Mouse (Mus musculus): ENCODE results near the gene Hexim1.

The Hexim1 gene

DNA sequence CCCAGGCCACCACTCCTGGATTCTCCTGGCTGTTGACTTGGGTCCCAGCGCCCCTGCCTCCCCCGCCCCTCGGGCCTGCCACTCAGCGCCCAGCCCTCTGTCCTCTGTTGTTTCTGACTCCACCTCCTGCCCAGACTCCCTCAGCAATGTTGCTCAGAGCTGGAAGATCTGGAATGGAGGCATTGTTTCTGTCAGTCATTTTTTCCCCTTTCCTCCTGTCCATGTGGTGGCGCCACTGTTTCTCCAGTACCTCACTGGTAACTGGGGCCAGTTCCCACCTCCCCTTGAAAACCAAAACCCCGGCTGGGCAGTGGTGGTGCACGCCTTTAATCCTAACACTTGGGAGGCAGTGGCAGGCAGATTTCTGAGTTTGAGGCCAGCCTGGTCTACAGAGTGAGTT is 45.4 kb downstream of the Hexim1 start:
- DNase-seq: no peak

DNA sequence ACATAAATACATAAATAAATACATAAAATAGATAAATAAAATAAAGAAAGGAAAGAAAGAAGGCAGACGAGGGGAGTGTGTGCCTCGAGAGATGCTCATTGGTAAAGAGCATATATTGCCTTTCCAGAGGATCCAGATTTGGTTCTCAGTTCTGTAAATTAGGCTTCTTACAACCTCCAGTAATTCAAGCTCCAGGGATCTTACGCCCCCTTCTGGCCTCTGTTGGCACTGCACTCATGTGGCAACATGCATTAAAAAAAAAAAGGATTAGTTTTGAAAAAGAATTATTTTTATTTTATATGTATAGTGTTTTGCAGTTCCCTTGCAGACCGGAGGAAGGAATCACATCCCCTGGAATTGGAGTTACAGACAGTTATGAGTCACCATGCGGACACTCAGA is 46.1 kb downstream of the Hexim1 start:
- peak; percentile 66 for DNase-seq

DNA sequence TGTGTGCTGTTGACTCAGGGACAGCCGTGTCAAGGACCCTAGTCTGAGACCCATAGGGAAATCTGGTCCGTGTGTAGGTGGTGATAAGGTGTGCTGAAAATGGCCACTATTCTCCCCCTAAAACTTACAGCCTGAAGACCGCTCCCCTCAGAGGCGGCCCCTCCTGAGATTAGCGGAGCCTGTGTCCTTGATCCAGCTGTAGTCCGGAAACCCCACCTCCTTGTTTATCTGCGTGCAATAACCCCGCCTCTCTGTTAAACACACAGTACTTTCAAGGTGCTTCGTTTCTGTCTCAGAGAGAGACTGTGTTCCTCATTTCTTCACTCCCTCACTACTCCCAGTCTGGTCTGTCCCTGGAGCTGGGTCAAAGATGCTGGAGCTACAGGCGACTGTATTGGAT is 48.4 kb downstream of the Hexim1 start:
- DNase-seq: peak; percentile 26

DNA sequence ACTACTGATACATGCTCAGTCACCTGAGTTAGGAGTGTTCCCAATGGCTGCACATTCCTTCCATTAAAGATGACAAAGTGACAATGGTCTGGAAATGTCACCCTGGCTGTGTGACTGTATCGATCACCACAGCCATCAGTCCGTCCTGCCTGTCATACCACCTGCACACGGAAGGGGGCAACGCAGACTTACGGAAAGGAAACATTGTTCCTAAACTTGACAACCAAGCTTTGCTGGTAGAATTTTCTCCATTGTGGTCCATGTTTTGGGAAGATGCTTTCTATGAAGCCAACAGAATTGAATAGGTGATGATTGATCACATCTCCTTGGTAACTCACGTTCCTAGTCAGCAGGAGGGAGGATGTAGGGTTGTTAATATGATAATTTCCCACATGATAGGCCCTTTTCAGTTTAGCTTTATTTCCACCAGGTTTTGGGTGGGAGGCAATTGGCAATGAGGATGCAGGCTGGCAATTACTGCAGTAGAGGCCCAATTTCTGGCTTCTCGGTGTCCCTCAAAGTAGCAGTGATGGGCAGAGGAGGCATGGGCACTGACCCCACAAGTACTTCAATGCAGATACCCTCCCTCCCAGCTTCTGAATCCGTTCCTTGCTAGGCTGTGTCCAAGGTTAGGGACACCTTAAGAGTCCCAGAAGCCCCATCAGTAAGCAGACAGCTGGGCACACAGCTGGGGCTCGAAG is 52.8 kb downstream of the Hexim1 start:
- DNase-seq: peak; percentile 59

Data from liver (tissue).